Mouse (Mus musculus) right cerebral cortex, adult 18-20 months (tissue): Measurements from ENCODE around the gene Tcf3.

Experiments
- DNase-seq: peaks from one replicate; pipeline ENCODE4 v3.0.0; 2022; ENCODE audit warnings: mixed read lengths

Gene Tcf3

DNA sequence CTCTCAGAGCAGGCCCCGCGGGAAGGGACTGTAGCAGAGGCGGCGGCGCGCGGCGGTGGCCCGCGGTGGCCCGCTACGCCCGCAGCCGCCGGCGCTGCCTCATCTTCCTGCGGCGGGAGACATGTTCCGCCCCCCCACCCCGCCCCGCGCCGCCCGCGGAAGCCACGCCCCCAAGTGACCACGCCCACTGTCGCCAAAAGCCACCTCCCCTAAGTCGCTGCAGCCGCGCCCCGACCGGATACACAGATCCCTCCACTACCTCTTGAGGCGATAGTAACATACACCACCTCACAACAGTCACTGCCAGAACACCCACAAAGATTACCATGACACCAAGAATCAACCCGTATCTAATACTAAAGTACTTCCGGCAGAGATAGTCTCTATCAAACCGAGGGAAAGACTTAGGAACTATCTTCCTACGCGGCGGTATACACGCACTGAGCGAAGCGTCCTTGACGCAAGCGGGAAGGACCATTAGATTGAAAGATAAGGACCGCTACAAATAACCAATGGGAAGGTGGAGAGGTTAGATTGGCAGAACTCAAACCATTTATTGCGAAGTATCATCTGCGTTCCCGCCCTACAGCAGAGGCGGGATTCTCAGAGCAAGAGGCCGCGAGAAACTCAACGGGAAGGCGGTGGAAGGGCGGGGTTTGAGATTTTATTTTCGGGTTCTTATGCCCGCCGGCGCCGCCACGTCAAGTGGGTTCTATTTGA lies at the start of gene Tcf3:
Tcf3 (minus strand) TSS at position 135 of the 720 bp plus-strand sequence.
- DNase-seq: peak; percentile 97

DNA sequence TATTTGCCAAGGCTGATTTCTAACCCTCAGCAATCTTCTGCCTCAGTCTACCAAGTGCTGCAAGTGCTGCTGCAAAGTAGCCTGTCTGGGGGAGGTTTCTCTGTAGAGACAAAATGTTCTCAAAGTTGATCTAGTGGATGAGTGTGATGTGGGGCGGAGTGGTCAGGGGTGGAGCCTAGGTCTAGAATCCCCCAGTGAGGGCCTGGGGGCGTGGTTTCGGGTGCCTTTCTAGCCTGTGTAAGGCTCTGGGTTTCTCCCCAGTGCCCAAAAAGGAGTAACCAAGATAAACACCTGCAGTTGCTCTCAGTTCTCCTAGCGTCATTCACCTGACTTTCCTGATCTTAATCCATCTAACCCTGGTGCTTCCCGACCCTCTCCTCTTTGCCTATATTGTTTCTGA lies 47.6 kb upstream of the Tcf3 start:
- DNase-seq: no peak

DNA sequence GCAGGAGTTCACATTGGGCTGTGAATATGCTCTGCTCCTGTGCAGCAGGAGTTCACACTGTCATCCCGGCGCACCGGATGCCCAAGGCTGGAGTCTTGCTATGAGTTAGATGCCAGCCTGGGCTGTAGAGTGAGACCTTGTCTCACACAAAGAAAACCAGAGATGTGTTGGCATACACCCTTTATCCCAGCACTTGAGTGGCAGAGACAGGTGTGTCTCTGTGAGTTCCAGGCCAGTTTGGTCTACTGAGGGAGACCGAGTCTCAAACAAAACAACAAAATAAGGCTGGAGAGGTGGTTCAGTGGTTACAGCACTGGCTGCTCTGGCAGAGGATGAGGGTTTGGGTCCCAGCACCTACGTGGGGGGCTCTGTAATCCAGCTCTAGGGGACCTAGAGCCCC lies 45.1 kb upstream of the Tcf3 start:
- no peak for DNase-seq

DNA sequence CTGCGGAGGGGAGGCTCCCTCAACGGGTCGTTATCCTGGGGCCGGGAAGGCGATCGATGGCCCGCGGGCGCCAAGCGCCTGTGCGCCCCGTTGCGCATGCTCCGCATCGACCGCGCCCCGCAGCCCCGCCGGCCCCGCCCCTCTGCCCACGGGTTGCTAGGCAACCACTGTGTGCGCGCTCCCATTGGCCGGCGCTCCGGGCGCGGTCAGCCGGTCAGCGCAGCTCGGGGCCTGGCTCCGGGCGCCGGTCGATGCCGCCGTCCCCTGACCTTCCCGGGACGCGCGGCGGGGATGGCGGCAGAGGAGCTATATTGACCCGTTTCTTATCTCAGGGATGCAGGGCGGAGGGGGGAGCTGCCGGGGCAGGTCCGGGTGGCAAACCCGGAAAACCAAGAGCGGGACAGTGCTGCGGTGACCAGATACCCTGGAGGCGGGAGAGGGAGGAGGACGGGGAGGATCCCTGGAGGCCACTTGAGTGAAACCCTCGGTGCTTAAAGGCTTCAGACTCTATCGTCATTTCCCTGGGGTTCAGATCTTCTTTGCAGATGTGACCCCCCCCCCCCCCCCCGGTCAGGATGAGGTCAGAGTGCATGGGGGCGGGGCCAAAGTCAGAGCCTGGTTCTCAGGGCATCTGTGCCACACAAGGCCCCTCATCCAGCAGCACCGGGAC lies 42.0 kb upstream of the Tcf3 start:
- DNase-seq: peak; percentile 91

DNA sequence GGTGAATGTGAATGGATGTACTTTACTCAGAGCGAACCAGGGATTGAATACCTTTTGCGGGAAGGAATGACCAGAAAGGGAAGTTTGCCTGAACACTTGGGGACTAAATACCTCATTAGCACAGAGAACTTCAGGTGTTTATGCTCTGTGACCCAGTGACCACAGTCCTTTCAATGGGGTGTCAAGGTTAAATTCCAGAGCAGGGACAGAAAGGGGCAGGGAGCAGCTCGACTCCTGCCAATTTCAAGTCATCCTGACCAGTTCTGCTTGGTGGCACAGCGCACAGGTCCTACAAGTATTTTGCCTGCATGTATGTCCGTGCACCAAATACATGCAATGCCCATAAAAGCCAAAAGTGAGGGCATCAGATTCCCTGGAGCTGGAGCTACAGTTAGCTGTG lies 31.6 kb upstream of the Tcf3 start:
- no peak for DNase-seq

DNA sequence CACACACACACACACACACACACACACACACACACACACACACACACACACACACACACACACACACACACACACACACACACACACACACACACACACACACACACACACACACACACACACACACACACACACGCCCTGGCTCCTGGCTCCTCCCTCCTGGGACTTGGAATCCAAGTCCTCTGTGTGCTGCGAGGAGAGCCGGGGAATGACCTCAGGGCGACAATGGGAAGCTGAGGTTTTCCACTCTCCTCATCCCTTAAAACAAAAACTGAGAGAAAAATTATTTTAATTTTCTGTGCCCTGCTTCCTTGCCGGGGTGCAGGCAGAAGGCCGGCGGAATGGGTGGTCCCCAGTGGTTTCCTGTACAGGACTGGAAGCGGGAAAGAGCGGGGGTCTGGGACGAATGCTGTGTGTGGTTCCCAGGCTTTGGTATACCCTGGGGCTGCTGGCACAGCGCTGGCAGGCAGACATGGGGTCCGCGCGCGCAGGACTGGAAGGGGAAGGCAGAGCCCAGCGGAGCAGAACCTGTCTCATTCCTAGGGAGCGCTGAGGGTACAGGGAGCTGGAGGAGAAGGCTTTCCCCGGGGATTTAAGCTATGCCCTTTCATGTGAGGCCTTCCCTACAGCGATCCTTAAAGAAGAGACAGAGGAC lies 31.1 kb upstream of the Tcf3 start:
- DNase-seq: no peak

DNA sequence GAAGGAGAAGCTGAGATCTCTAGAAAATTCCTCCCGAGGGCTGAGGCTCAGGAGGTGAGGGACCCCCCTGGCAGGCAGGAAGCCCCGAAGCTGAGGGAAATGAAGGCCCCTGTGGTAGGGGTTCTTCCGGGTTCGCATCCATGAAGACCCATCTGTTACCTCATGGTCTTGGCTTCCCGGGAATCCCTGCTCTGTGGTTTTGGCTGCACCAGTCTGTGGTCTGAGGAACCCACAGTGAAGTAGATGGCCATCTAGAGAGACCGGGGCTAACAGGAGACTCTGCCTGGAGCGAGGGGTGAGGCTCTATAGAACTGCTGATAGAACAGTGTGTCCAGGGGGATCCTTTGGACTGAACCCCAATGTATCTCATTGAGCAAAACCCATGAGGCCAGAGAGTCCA lies 27.9 kb upstream of the Tcf3 start:
- DNase-seq: no peak

DNA sequence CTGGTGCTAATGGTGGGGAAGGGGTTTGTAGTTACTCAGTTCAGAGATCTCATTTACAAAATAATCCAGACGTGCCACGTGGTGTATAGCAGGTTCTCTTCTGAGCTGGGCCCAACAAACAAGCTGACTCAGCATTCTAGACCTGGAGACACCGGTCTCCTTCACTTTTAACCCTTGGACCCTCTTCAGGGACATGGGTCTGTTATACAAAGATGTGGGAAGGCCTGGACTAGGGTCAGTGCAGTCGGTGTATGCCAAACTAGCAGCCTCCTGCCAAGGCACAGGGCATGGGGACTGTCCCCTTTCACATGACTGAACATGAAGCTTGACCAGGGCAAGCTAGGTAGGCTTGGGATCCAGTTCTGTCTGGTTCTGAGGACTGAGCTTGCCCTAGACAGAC lies 26.9 kb upstream of the Tcf3 start:
- DNase-seq: no peak

DNA sequence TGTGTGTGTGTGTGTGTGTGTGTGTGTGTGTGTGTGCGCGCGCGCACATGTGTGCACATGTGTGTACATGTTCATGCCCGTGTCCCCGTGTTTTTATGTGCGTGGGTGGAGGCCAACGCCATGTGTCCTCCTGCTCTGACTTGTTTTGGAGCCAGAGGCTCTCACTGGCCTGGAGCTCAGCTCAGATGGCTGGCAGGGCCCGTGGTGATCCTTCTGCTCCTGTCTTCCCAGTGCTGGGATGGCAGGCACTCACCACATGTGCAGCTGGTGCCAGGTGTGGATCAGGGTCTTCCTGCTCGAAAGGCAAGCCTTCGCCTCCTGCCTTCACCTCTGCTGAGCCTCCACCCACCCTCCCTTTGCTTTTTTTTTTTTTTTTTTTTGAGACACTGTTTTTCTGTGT lies 26.2 kb upstream of the Tcf3 start:
- no peak for DNase-seq

DNA sequence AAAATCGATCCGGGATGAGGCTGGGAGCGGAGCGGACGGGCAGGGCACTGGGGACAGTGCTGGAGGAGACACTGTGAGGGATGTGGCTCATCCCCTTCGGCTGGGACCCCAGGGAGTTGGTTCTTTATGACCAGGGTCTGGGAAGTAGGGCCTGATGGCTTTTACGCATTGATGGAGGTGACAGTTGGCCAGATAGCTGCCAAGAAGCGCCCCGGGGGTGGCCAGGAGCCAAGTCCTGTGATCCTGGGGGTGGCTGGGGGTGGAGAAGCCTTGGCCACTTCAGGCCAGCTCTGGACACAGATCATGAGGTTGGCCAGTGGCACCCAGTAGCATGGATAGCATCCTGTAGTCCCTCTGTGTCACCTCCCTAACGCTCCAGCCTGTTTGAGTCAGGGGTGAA lies 25.8 kb upstream of the Tcf3 start:
- DNase-seq: no peak

DNA sequence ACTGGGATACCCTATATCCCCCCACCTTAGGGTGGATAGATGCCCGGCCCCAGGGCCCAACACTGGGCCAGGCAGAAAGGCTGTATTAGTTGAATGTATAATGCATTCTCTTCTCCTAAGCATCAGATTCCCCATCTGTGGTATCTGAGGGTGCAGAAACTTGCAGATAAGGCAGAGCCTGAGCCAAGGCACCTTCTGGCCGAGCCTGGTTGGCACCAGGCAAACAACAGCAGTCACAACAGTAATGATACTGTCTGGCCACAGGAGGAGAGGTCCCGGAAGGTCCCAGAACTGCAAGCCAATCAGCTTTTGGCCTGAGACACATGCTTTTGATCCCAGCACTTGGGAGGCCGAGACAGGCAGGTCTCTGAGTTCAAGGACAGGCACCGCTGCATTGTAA lies 22.2 kb upstream of the Tcf3 start:
- no peak for DNase-seq

DNA sequence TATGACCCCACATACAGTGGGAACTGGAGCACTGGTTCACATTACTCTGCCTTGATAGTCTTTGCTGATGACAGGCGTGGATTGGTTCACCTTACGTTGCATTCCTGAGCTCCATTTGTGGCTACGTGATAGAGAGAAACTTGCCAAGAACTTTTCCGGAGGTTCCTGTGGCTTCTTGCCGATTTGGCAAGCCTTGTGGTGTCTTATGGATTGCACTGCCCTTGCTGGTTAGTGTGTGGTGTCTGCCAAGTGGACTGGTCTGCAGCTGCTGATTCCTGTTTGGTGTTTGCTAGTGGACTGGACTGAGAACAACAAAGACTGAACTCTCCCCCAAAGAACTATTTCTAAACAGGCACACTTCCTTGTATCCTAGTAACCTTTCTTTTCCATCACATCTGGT lies 21.3 kb upstream of the Tcf3 start:
- DNase-seq: no peak

DNA sequence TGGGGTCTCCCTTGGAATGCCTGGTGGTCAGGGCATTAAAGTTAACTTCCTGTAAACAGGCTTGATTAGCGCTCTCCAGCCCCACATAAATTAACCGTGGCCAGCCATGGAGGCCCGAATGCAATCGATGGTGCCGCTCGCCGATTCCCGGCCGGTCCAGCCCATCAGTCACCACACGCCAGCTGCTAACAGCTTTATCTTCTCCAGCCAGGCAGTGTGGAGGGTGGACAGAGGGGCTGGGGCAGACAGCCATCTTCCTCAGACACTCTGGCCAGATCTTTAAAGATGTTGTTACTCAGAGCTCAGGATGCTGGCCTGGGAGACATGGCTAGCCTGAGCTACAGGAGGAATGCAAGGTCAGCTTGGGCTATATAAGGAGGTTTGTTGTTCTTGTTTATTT lies 20.2 kb upstream of the Tcf3 start:
- no peak for DNase-seq

DNA sequence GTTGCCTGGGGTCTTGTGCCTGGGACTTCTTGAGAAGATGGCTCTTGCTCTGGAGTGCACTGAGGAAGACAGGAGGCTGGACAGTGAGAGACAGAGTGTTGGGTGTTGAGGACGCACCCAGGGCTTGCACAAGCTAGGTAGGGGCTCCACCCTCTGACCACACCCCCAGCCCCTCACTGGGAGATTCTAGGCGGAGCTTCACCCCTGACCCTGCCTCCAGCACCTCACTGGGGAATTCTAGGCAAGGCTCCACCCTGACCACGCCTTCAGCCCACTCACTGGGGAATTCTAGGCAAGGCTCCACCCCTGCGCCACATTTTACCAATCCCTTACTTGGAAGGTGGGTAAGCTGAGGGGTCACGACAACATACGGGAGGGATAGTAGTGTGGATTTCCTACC lies 17.2 kb upstream of the Tcf3 start:
- DNase-seq: no peak

DNA sequence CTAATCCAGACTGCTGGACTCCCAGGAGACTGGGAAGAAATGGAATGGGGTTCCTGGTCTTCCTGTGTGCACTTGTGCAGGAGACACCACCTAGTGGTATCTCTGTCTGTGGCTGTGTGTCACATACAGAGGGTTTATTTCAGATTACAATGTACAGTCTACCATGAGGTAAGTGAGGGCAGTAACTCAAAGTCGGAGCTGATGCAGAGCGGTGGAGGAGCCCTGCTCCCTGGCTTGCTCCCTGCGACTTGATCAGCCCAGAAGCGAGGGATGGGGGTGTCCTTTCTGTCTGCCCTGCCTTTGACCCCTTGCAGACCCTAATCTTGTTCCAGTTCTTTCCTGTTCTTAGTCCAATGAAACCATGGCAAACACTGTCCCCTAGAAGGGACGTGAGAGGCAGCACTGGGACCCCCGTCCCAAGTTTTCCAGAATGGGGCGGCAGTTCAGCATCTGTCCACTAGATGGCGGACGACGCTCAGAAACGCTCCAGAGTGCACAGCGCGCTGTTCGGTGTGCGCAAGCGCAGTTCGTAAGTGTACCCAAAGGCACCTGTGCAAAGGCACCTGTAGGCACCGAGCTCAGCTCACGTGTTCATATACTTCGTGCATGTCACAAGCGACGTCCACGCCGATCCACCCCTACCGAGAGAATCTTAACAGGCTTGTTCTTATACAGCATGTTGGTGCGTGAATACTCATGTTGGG lies 12.6 kb upstream of the Tcf3 start:
- DNase-seq: peak; percentile 74

DNA sequence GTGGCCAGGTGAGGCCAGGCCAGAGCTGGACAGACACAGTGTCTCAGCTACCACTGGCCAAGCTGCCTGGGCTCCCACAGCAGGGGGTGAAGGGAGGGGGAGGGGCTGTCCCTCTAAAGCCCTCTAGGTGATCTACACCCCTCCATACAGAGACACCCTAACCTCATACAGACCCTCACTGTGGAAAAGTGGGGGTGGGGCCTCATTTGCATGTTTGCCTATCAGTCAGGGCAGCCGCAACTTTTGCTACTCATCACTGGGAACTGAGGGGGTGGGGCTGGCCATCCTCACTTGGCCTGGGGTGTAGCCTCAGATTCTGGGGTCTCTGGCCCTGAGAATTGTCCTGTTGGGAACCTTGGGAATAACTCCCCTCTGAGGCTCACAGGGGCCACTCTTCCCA lies 11.6 kb upstream of the Tcf3 start:
- no peak for DNase-seq

DNA sequence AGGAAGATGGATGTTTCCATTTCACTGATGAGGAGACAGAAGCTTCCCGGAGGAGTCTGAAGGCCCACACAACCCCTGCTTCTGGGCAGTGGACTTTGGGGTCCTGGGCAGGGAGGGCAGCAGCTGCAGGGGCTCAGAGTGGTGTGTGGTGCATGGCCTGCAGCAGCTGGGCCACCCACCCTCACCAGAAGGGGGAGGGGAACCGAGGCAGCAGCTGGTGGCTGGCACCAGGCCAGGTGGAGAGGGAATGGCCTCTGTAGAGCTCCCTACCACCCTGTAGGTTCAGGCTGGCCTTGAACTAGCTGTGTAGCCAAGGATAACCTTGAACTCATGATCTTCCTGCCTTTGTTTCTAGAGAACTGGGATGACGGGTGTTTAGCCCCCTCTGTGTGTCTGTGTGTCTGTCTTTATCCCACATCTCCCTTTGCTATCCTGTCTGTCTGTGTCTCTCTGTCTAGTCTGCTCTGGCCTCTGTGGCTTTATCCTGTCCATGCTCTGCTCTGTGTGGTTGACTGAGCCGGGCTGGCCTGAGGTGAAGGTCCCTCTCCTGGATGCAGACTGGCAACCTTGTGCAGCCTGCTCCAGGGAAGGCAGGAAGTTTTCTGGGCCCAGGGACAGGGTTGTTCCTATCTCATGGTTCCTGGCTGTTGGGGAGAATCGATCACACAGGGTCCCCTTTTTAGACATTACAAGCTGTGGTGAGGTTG lies 11.0 kb upstream of the Tcf3 start:
- DNase-seq: no peak

DNA sequence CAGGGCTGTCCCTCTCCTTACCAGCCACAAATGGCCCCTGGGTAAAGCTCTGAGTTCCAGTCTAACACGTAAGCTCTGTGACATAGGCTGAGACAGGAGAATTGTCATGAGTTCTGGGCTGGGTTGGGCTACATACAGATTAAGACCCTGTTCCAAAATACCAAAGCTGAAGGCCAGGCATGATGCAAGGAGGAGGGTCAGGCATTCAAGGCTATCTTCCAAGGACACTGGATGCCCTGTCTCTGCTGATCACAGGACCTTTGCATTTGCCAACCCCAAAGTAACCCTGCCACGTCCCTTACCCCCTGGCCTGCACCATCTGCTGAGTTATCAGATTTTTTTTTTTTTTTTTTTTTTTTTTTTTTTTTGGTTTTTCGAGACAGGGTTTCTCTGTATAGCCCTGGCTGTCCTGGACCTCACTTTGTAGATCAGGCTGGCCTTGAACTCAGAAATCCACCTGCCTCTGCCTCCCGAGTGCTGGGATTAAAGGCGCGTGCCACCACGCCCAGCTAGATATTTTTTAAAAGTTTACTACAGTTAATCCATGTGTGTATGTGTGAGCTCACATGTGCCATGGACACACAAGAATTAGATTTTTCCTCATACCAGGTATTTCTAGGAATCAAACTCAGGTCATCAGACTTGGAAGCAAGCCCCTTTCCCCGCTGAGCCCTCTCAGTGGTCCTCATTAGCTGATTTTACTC lies 10.3 kb upstream of the Tcf3 start:
- DNase-seq: no peak

DNA sequence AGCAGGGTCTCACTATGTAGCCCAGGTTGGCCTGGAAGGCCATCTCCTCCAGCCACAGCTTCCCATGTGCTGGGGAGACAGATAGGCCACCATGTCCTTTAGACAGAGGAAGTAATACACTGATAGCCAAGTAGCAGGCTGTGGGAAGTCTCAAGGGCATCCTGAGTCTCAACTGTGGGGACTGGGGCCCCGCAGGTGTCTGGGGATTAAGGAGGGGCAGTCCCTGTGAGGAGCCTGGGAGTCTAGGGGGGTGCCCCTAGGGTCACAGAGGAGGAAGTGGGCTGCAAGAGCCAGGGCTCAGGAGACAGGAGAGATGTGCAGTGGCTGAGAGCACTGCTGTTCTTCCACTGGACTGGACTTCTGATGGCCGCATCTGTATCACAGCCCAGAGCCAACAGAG lies 9.5 kb upstream of the Tcf3 start:
- no peak for DNase-seq

DNA sequence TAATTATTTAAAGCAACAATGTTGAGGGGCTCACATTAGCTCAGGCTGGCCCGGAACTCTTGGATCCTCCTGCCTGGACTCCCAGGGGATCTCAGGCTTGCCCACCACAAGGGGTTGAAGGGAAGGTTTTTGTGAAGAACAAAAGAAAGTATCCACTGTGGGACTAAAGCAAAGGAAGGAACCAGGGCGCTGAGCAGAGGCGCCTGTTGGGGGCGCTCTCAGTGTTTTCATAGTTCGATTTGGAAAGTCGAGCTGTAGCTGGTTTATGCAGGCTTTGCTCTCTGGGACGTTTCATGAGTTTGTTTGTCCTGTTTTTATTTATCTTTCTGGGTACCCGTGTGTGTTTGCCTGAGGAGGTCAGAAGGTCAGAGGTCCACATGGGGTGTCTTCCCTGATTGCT lies 8.2 kb upstream of the Tcf3 start:
- no peak for DNase-seq

DNA sequence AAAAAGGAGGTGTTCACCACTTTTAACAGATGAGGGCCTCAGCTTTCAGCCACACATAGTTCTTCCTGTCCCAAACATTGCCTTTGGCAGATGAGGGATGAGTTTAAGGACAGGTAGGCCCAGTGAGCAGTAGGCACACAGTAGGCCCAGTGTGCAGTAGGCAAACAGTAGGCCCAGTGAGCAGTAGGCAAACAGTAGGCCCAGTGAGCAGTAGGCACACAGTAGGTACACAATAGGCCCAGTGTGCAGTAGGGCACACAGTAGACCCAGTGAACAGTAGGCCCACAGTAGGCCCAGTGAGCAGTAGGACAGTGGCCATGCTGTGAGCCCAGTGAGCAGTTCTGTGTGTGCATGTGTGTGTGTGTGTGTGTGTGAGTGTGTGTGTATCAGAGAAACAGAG lies 6.6 kb upstream of the Tcf3 start:
- DNase-seq: no peak

DNA sequence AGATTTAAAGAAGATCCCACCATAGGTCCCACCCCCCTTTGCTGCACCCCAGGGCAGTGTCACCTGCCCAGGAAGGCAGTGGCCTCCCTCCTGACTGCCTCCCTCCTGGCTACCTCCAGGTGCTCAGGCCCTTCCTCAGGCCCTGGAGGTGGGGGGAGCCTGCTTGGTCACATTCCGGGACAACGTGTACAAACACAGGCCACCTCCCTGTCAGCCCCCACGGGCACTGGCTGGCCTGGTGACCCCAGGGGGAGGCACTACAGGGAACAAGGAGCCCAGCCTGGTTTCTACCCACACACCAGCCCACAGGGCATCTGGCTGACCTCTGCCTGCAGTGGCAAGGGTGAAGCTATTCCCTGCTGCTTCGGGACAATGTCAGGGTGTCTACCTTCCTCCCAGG lies 4.5 kb upstream of the Tcf3 start:
- no peak for DNase-seq

DNA sequence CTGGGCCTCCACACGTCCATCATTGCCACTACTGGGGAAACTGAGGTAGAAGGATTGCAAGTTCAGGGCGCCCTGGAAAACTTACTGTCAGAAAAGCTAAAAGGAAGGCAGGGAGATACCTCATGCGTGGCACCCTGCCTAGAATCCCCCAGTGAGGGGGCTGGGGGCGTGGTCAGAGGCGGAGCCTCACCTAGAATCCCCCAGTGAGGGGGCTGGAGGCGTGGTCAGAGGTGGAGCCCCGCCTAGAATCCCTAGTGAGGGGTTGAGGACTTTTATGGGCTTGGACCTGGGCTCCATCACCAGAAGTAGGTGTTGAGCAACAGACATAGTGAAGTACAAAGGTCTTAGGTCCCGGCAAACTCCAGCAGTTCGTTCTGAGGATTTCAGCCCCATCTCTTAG lies 2.8 kb upstream of the Tcf3 start:
- DNase-seq: no peak
